Mouse (Mus musculus) T-cell, adult 2 months (primary cell): ENCODE measurements around the gene Ufm1.

Source experiments
- DNase-seq: peaks from one replicate; pipeline ENCODE4 v3.0.0; 2022; ENCODE audit warnings: low spot score

Gene Ufm1

GRCm38 (mm10) chr3:53863383-53864220, at the start of gene Ufm1:
Ufm1 (minus strand) TSS chr3:53863830.
- DNase-seq = peak; percentile 90

DNA sequence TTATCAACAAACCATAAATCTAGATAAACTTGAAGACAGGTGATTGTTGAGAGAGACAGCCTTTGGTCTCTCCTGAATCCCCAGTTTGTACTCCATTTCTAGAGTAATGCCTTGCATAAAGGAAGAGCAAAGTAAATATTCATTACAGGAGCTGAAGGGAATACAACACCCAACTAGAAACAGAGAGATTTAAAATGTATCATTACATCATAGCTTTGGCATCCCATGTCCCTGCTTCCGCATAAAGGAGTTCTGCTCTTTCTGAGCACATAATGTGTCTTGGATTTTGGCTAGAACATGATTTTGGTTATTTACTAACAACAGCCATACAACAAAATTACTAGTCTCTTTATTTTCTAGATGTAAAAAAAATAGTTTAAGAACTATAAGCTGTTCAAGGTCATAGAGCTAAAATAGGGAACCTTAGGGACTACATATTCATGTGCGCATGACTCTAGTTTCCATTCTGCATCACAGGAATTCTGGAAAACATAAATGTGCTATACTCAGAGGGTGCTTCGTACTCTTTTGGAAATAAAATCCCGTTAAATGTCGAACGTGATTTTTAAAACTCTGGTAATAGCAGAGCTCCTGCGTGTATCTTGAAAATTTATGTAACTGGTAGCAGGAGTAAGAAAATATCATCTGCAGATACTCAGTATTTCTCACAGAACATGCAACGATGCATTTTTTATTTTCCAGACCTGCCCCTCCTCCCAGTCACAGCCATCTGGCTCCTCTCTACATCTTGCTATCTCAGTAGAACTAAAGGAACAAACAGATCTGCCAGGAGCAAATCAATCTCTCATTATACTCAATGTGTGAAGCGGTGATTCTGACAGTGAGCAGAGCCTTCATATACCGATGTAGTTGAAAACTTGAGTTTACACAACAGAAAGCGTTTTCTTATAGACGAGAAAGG, 27.2 kb upstream of the Ufm1 start:
- no peak for DNase-seq

DNA sequence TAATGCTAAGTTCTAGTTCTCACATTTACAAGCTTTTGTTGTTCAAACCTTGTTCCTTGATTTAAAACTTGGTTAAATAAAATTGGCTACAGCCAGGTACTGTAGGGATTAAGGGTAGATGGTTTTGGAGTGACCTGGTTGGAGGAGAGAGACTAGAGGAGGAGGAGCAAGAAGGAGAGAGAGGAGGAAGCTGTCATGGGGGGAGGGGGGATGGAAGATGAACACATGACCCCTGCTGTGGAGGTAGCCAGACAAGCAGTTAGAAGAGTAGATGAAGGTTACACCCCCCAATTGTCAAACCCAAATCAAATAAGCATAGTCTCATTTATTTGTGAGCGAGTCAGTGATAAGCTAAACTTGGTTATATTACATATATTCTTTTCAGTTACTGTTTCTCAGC, 8.0 kb upstream of the Ufm1 start:
- DNase-seq = no peak

GRCm38 (mm10) chr3:53870482-53870881, 6.9 kb upstream of the Ufm1 start:
- no peak for DNase-seq

GRCm38 (mm10) chr3:53869263-53869662, 5.6 kb upstream of the Ufm1 start:
- no peak for DNase-seq

DNA sequence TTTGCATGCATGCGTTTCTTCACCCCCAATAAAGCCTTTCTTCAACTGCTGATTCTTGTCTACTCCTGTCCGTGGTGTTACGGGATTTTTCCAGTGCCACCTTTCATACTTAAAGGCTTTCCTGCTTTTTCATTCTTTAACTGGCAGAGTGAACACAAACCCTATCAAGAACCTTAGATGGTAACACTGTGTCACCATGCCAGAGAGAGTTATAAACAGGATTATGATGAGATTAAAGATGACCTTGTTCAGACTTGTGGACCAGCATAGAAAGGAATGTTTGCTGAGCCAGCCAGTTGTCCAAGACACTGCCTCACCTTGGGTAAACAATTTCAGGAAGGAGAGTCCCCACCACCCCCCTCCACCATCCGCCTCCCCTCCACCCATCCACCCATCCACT, 4.6 kb upstream of the Ufm1 start:
- DNase-seq = no peak

DNA sequence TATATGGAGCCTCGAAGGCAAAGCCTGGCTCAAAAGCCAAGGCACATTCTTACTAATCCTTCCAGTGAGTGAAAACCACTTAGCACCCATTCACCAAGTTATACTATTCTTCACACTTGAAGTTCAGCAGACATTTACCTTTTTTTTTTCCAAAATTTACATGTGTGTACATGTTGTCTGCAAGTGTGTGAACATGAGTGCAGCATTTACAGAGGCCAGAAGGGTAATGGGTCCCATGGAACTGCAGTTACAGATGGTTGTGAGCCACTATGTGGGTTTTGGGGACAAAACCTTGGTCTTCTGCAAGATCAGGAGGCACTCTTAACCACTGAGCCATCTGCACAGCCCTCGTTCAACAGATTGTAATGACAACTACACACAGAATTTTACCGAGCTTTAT, 8.8 kb downstream of the Ufm1 start:
- no peak for DNase-seq

DNA sequence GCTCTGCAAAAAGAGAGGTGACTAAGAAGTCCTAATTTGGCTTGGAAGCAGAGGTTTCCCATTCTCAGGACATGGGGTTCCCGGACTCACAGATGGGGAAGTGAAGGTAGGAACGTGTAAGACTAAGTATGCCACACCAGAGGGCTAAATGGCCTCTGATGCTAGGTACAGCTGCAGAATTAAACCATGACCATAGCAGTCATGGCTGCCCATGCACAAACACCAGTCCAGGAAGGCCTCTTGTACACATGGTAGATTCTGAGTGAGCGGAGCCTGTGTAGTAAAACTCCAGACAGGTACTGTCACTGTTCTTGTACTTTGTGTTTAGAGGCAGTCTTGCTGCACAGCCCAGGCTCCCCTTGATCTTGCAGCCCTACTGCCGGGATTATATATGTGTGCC, 9.4 kb downstream of the Ufm1 start:
- DNase-seq = no peak

GRCm38 (mm10) chr3:53848262-53848661, 15.4 kb downstream of the Ufm1 start:
- DNase-seq = no peak

- DNase-seq = no peak
These were observed 15.9 kb downstream of the Ufm1 start for GRCm38 (mm10) chr3:53847726-53848125.

- DNase-seq = no peak
These were observed 17.3 kb downstream of the Ufm1 start for GRCm38 (mm10) chr3:53846206-53846928.

DNA sequence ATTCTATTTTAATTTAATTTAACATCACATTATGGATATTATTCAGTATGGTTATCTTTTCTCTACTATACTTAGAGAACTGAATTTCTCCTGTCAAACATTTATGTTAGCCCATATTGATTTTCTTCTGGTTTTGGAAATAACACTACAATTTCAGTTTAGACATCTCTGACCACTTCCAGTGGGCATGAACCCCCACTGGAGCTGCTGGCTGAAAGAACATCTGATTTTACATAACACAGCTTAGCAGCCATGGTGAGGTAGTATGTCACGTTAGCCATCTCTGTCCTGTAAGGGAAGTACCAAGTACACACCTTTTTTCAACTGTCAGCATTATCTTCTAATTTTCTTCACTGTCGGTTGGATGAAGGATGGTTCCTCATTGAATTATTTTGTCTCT, 18.8 kb downstream of the Ufm1 start, which contains the start of gene Gm10985:
Gene Gm10985, plus strand, starts transcription at position 301 of the 400 bp plus-strand sequence.
- no peak for DNase-seq

DNA sequence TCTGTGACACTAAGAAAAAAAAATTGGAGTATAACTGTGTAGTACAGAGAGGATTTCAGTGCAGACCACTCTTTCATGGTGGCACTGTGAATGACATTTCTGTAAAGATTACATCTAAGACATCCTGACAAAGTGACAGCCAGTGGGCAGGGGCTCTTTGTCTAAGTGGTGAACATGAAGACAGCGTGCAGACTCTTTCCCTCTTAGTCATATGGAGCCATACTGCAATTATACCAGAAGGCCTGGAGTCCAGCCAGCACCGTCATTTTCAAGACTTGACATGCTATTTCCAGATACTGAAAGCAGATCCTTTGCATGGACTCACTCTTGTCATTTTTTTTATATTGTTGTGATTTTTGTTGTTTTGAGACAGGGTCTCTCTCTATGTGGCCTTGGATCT, 29.4 kb downstream of the Ufm1 start:
- no peak for DNase-seq

GRCm38 (mm10) chr3:53813421-53813977, 50.1 kb downstream of the Ufm1 start:
- DNase-seq = no peak
